Mouse (Mus musculus) erythroblast, embryonic 14.5 days (primary cell): ENCODE results near the gene Tpp1. TPM values are rescaled to one million over a fixed set of nuclear protein-coding genes. Genes with fewer than 3 reads are reported as not detected.
"Not testable (repeated sequence)": the region's sequence is repeated elsewhere in the genome, so short reads cannot be mapped to it uniquely, and the experiment has no call there.

Experiments
- H3K27me3 ChIP-seq: 2 replicates; pipeline ENCODE4 v1.6.1; 2012; ENCODE audit warnings: inconsistent platforms; ENCODE audit not compliant: control insufficient read depth
- H3K36me3 ChIP-seq: 2 replicates; pipeline ENCODE4 v1.6.1; 2012; ENCODE audit warnings: mild to moderate bottlenecking, inconsistent platforms; ENCODE audit not compliant: control insufficient read depth
- H3K4me1 ChIP-seq: 2 replicates; pipeline ENCODE4 v1.6.1; 2012; ENCODE audit warnings: inconsistent platforms; ENCODE audit not compliant: control insufficient read depth
- H3K4me3 ChIP-seq: replicated peaks from 2 replicates; pipeline ENCODE3; 2012; ENCODE audit warnings: moderate library complexity, mild to moderate bottlenecking, inconsistent platforms
- H3K9me3 ChIP-seq: 2 replicates; pipeline ENCODE4 v1.6.1; 2012; ENCODE audit warnings: low read length, inconsistent platforms, mixed read lengths; ENCODE audit not compliant: control insufficient read depth
- GATA1 ChIP-seq: IDR thresholded peaks from 2 replicates; pipeline ENCODE4 v1.6.1; 2012; ENCODE audit warnings: low read length, inconsistent platforms, mixed read lengths
- TAL1 ChIP-seq: IDR thresholded peaks from 3 replicates; pipeline ENCODE4 v1.6.1; 2012; ENCODE audit warnings: low read length, inconsistent platforms, mixed read lengths
- polyA plus RNA-seq: library from polyadenylated mRNA; stranded (reverse); fragments of >175 nt; gene quantifications from 2 replicates; pipeline ENCODE4 v1.2.3, GENCODE M21; 2012

The Tpp1 gene
- polyA plus RNA-seq, 1 experiment = 4.4 TPM

DNA sequence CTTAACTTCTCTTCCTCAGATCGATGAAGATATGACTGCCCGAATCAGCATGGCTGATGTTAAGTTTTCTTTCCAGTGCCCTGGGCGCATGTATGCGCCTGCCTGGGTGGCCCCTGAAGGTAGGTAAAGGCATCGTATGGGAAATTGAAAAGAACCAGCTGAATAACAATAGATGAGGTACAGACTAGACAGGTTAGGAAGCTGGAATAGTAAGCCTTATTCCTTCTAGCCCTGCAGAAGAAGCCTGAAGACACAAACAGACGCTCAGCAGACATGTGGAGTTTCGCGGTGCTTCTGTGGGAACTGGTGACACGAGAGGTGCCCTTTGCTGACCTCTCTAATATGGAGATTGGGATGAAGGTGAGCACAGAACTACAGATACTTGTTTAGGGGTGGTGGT, 10.1 kb downstream of the Tpp1 start:
- H3K4me3 ChIP-seq = no peak overlapping the region

DNA sequence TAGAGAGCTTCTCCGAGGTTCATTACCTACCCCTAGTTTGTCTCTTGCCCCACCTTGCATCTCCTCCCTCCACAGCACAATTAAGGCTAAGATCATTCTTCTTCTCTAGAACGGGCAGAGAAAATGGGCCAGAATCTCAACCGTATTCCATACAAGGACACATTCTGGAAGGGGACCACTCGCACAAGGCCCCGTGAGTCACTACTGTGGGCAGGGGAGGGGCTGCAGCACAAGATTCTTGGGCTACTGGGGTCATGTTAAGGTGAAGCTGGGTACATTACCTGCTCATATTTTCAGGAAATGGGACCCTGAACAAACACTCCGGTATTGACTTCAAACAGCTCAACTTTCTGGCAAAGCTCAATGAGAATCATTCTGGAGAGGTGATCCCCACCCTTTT, 11.2 kb downstream of the Tpp1 start:
- no peak for TF ChIP-seq GATA1
- Histone ChIP-seq H3K9me3 (no peaks in the 10 kb centered on the region), H3K4me3 (no peak overlapping the region), H3K36me3 (peaks cover 54% of the 10 kb centered on the region), H3K27me3 (no peaks in the 10 kb centered on the region), H3K4me1 (peaks cover 69% of the 10 kb centered on the region)

More for the DNA sequence above, 10.1 kb downstream of the Tpp1 start:
- H3K4me1 ChIP-seq = peaks cover 62% of the 10 kb centered on the region
- no peaks in the 10 kb centered on the region for H3K9me3 ChIP-seq
- TF ChIP-seq GATA1 = no peak
- TF ChIP-seq TAL1 = no peak
- peaks cover 64% of the 10 kb centered on the region for H3K36me3 ChIP-seq
- no peaks in the 10 kb centered on the region for H3K27me3 ChIP-seq

DNA sequence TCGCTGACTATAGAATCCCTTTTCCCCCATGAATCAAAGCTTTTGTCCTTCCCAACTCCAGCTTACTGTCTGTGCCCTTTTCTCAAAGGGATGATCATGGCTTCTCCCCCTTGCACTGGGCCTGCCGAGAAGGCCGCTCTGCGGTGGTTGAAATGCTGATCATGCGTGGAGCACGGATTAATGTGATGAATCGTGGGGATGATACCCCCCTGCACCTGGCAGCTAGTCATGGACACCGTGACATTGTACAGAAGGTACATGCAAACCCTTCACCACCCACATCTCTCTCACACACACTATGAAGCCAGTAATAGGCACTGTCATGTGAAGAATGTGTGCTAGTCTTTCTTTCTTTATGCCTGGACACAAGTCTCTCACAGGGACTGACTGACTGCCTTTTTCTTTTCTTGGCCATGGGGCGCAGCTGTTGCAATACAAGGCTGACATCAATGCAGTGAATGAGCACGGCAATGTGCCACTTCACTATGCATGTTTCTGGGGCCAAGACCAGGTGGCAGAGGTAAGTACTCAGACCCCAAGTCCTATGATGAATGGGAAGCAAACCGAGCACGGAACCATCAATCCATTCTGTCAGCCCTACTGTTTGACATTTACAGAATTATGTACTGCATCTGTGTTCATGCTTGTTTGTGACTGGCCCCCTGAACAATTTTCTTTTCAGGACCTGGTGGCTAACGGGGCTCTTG, 11.8 kb downstream of the Tpp1 start:
- Histone ChIP-seq H3K27me3 (no peaks in the 10 kb centered on the region), H3K4me3 (no peak overlapping the region), H3K36me3 (peaks cover 50% of the 10 kb centered on the region), H3K4me1 (peaks cover 70% of the 10 kb centered on the region), H3K9me3 (no peaks in the 10 kb centered on the region)
- TF ChIP-seq GATA1 = no peak
- no peak for TF ChIP-seq TAL1

DNA sequence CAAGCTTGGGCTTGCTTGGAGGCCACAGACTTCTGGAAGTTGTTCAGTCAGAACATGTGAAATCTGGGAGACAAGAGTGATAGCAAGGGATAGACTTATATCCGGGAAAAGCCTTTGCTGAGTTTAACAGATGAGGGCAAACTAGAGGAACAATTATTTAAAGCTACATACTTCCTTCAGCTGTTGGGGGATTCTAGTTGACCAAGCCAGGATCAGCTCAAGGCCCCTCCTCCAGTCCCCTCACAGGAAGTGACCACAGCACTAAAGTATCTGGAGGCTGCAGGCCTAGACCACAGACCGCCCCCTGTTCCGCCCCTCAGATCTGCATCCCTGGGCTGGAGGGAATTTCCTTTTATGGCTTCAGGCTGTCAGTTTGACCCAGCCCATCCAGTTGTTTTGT, 13.1 kb downstream of the Tpp1 start:
- Histone ChIP-seq H3K27me3 (no peaks in the 10 kb centered on the region), H3K9me3 (no peaks in the 10 kb centered on the region), H3K4me1 (peaks cover 67% of the 10 kb centered on the region), H3K36me3 (peaks cover 60% of the 10 kb centered on the region), H3K4me3 (peak overlapping the region; percentile 87)
- no peak for TF ChIP-seq TAL1

DNA sequence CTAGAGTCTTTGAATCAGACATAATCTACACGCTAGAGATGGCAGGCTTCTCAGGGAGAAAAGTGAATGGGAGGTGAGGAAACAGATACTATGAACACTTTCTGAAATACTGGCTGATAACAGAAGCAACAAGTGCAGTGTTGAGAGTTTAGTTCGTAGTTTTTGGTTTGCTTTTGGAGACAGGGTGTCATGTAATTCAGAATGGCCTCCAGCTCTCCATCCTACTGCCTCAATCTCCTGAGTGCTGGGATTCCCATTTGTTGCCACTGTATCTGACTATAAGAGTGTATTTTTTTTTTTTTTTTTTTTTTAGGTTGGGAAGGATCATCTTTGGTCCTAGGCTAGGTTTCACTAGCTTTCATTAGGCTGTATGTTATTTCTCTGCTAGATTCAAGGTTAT, 13.7 kb downstream of the Tpp1 start:
- Histone ChIP-seq H3K9me3 (no peaks in the 10 kb centered on the region), H3K27me3 (no peaks in the 10 kb centered on the region), H3K36me3 (peaks cover 66% of the 10 kb centered on the region), H3K4me3 (peak overlapping the region; percentile 87), H3K4me1 (peaks cover 61% of the 10 kb centered on the region)
- no peak for TF ChIP-seq TAL1
- TF ChIP-seq GATA1 = no peak

DNA sequence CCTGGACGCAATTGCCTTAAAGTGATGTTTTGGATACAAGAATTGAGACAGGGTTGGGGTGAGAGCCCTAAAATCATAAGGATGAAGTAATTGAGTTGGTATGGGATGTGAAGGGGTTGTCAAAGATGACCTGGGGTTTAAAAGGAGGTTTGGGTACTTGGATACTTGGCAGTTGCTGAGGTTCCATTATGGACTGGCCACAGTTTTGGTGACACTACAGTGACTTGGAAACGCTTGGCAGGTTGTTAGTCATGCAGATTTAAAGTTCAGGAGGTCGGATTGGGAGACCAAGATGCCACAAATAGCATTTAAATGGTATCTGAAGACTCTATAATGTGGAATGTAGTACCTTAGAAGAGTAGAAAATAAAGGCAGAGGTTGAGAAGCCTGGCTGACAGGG, 14.4 kb downstream of the Tpp1 start:
- Histone ChIP-seq H3K9me3 (no peaks in the 10 kb centered on the region), H3K36me3 (peaks cover 66% of the 10 kb centered on the region), H3K4me3 (peak overlapping the region; percentile 87), H3K27me3 (no peaks in the 10 kb centered on the region), H3K4me1 (peaks cover 55% of the 10 kb centered on the region)
- TF ChIP-seq TAL1 = no peak
- TF ChIP-seq GATA1 = no peak

DNA sequence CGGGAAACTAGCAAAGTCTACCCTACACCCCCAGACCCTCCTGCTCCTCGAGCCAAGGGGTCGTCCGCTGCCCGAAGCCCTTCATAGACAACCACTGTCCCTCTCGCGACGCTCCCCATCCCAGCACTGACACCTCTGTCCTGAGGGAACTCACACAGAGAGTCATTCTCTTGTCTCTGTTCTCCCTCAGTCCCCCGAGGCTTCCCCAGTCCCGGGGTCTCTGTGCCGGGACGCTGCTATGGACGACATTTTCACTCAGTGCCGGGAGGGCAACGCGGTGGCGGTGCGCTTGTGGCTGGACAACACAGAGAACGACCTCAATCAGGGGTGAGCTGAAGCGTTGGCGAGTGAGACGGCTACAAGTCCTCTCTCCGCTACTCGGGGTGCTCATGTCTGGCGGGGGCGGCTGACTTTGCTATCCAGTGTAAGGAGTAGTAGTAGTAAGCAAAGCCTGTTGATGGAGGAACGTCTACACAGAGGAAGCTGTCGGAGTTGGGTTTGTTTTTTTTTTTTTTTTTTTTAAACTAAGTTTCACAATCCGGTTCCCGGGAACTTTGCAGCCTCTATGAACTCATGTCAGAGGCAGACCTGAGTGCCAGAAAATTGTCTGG, 15.0 kb downstream of the Tpp1 start, which contains the start of gene Rrp8:
Gene Rrp8, minus strand, starts transcription at position 475 of the 611 bp plus-strand sequence.
- Histone ChIP-seq H3K36me3 (peaks cover 66% of the 10 kb centered on the region), H3K27me3 (no peaks in the 10 kb centered on the region), H3K9me3 (no peaks in the 10 kb centered on the region), H3K4me3 (peak within 1 kb of the TSS; percentile 87), H3K4me1 (peaks cover 55% of the 10 kb centered on the region)
- TF ChIP-seq GATA1 = no peak
- no peak for TF ChIP-seq TAL1

DNA sequence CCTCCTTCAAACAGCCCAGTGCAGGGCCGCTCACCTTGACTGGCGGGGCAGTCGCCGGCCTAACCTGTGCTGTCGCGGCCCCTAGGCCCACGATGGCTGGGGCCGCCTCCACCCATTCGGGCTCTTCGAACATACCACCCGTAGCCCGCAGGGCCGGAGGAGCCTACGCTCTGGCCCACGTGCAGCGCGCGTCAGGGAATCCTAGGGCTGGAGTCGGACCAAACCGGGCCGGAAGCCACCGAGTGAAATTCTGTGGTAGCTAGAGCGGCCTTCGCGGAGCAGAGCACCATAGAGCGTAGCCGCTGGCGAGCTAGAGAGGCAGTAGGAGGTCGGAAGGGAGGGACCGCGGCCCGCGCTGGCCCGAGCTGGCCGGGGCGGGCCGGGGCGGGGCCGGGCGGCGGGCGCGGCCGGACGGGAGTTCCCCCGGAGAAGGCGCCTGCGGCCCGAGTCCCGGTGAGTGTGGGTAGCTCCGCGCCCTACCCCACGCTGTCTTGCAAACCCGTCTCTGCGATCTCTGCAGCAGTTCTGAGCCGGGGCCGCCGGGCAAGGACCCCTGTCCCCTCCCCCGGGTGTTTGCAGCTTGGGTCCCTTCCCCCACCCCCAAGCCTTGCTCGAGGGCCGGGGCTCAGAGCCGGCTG, 15.7 kb downstream of the Tpp1 start, which contains the start of gene Ilk:
Gene Ilk, plus strand, starts transcription at position 329 of the 638 bp plus-strand sequence.
- Histone ChIP-seq H3K4me1 (peaks cover 55% of the 10 kb centered on the region), H3K4me3 (peak within 1 kb of the TSS; percentile 87), H3K36me3 (peaks cover 66% of the 10 kb centered on the region), H3K27me3 (no peaks in the 10 kb centered on the region), H3K9me3 (no peaks in the 10 kb centered on the region)
- no peak for TF ChIP-seq TAL1

DNA sequence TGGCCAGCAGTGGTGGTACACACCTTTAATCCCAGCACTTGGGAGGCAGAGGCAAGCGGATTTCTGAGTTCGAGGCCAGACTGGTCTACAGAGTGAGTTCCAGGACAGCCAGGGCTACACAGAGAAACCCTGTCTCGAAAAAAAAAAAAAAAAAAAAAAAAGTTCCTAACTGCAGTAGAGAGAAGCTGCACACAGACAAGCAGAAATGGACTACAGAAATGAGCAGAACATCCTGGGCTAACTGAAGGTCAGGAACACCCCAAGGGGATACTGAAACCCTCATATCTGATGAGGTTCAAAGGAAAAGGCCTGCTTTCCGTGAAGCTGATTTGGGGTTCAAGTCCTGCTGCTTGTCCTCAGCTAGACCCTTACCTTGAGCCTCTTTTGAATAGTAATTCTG, 16.6 kb downstream of the Tpp1 start:
- peak; percentile 46; the same call in 1 of the 2 replicates for TF ChIP-seq GATA1
- not testable (repeated sequence) for H3K9me3 ChIP-seq, H3K27me3 ChIP-seq
- peaks cover 54% of the 10 kb centered on the region for H3K4me1 ChIP-seq
- H3K4me3 ChIP-seq = peak overlapping the region; percentile 87
- peaks cover 66% of the 10 kb centered on the region for H3K36me3 ChIP-seq
